Mouse (Mus musculus): ENCODE measurements at regions not wholly inside any gene's neighbourhood (a gene's known extent, or its start where the extent isn't known, plus 50 kb on each side); places are given as distances from the start of the nearest gene placed in this dataset.

DNA sequence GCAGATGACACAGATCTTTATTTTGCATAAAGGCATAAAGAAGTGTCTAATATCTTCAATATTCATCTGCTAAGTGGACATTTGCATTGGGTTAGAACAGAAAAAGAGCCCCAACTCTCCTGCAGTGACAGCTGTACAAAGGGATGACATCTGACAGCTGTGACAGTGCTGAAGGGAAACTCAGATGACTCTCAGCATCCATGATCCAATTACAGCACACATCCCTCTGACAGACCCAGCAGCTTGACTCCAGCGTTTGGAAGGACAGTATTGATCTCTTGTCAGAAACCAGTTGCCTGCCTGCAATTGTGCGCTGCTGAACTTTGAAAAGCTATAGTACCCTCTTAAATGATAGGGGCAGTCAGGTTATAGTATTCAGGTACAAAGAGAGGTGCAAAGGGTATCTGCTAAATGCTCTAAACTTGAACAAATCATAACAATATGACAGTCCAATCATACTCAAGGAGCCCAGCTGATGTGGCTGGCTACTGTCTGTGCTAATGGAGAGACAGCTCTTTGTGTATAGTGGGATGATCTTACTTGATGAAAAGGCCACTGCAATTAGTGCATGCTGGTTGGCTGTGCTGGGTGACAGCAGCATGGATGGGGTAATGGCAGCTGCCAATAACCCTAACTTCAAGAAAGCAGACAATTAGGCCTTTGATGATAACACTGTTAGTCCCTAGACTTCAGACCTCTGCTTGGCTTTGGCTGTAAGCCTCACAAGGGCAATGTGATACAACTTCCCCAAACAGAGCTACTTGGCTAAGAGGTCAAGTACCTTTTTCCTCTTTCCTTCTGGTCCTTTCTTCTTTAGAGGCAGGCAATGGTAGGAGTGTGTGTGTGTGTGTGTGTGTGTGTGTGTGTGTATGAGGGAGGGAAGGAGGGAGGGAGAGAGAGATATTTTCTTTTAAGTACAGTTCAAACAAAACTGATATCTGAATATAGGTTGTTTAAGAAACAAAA lies 662.9 kb downstream of the Nr4a2 start:
- Histone ChIP-seq H3K36me3 (ENCODE audit: control insufficient read depth, insufficient read depth, low read length) (no peaks in the 10 kb centered on the region), H3K4me3 (ENCODE audit: low read depth, low read length) (no peak overlapping the region), H3K4me1 (replicated peaks; ENCODE audit: control insufficient read depth, insufficient read depth, low read length) (no peaks in the 10 kb centered on the region; the same call in 1 of the 2 replicates), H3K9me3 (ENCODE audit: control insufficient read depth, low read length) (no peaks in the 10 kb centered on the region), H3K4me2 (ENCODE audit: low read depth, low read length, severe bottlenecking) (no peak overlapping the region), H3K27ac (ENCODE audit: low read depth, low read length) (no peak overlapping the region), H3K9ac (ENCODE audit: low read length) (no peak overlapping the region), H3K27me3 (ENCODE audit: control insufficient read depth, insufficient read depth, low read length) (no peaks in the 10 kb centered on the region)
- ATAC-seq (replicated peaks; ENCODE audit: low FRiP score) = no peak; the same call in 1 of the 2 replicates
- WGBS = 64% methylated on average over 2 of the region's 2 CpGs
- DNase-seq (ENCODE audit: low spot score) = no peak

DNA sequence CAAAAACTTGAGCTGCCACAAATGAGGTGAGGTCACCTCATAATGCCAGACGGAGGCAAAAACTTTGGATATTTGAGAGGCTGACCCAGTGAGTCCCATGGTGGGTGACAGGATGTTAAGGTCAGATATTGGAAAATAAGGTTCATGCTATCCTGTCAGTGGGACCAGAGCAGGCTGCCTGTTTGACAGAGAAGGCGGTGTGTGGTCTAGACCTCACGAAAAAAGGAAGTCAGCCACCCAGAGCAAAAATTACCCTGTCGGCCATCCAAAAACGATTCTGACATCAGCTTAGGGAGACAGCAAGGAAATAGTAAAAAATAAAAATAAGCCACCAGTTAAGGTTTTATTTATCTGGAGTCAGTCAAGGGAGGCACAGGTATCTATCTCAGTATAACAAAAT lies 664.4 kb downstream of the Nr4a2 start:
- H3K4me2 ChIP-seq (ENCODE audit: low read depth, low read length, severe bottlenecking) = no peak overlapping the region
- no peak overlapping the region for H3K4me3 ChIP-seq (ENCODE audit: low read depth, low read length)
- no peaks in the 10 kb centered on the region for H3K27me3 ChIP-seq (ENCODE audit: control insufficient read depth, insufficient read depth, low read length)
- H3K27ac ChIP-seq (ENCODE audit: low read depth, low read length) = no peak overlapping the region
- 73% methylated on average over 5 of the region's 5 CpGs for WGBS
- ATAC-seq (replicated peaks; ENCODE audit: low FRiP score) (no peak), DNase-seq (ENCODE audit: low spot score) (no peak)
- H3K36me3 ChIP-seq (ENCODE audit: control insufficient read depth, insufficient read depth, low read length) = no peaks in the 10 kb centered on the region
- no peak overlapping the region for H3K9ac ChIP-seq (ENCODE audit: low read length)
- no peaks in the 10 kb centered on the region for H3K9me3 ChIP-seq (ENCODE audit: control insufficient read depth, low read length)
- H3K4me1 ChIP-seq (replicated peaks; ENCODE audit: control insufficient read depth, insufficient read depth, low read length) = peaks cover 3% of the 10 kb centered on the region; the same call in 1 of the 2 replicates

DNA sequence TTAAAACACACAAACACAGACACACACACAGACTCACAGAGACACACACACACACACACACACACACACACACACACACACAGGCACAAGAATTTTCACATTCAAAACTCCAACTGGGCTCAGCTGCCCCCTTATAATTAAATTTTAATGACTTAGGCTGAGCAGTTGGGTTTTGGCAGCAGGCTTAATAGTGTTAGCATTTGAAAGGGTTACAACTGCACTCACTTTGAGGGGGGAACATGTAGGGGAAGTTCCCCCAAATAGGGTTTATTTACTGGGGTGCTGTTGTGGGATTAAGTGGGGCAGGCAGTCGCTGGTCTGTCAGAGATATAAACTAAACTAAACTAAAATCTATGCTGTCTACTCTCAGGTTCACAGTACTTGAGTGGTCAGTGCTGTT lies 666.2 kb downstream of the Nr4a2 start:
- WGBS = 20% methylated on average over 1 of the region's 1 CpGs
- Histone ChIP-seq H3K4me2 (ENCODE audit: low read depth, low read length, severe bottlenecking) (no peak overlapping the region), H3K4me1 (replicated peaks; ENCODE audit: control insufficient read depth, insufficient read depth, low read length) (peaks cover 3% of the 10 kb centered on the region; the same call in 1 of the 2 replicates), H3K9me3 (ENCODE audit: control insufficient read depth, low read length) (no peaks in the 10 kb centered on the region), H3K27ac (ENCODE audit: low read depth, low read length) (no peak overlapping the region), H3K36me3 (ENCODE audit: control insufficient read depth, insufficient read depth, low read length) (no peaks in the 10 kb centered on the region), H3K27me3 (ENCODE audit: control insufficient read depth, insufficient read depth, low read length) (no peaks in the 10 kb centered on the region), H3K9ac (ENCODE audit: low read length) (no peak overlapping the region), H3K4me3 (ENCODE audit: low read depth, low read length) (no peak overlapping the region)
- DNase-seq (ENCODE audit: low spot score) (no peak), ATAC-seq (replicated peaks; ENCODE audit: low FRiP score) (peak; percentile 33; the same call in 1 of the 2 replicates)

DNA sequence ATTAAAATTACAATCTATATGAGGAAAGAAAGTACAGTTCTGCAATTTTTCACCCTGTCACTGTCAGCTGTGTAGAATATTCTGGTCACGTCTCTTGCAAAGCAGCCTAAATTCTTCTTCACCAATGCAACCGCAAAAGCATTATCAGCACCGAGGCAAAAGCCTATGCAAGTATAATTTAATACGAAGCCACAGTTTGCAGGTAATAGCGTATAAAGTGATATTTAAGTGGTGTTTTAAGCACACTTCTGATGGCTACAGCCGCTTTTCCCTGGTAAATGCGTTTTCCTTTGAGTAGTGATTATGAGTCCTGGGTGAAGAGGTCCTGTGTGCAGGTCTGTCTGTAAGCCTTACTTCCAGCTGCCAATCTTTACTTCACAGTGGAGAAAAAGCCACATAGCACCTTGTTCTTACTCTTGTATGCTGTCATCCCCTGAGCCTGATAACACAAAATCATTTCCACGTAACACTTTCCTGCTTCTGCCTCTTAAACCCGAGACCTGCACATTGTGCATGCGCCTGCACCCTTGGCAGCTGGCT lies 667.9 kb downstream of the Nr4a2 start:
- 66% methylated on average over 10 of the region's 10 CpGs for WGBS
- Histone ChIP-seq H3K4me1 (replicated peaks; ENCODE audit: control insufficient read depth, insufficient read depth, low read length) (peaks cover 3% of the 10 kb centered on the region; the same call in 1 of the 2 replicates), H3K4me2 (ENCODE audit: low read depth, low read length, severe bottlenecking) (no peak overlapping the region), H3K27ac (ENCODE audit: low read depth, low read length) (no peak overlapping the region), H3K27me3 (ENCODE audit: control insufficient read depth, insufficient read depth, low read length) (no peaks in the 10 kb centered on the region), H3K9me3 (ENCODE audit: control insufficient read depth, low read length) (no peaks in the 10 kb centered on the region), H3K36me3 (ENCODE audit: control insufficient read depth, insufficient read depth, low read length) (no peaks in the 10 kb centered on the region), H3K9ac (ENCODE audit: low read length) (no peak overlapping the region), H3K4me3 (ENCODE audit: low read depth, low read length) (no peak overlapping the region)
- DNase-seq (ENCODE audit: low spot score) = no peak
- ATAC-seq (replicated peaks; ENCODE audit: low FRiP score) = no peak

DNA sequence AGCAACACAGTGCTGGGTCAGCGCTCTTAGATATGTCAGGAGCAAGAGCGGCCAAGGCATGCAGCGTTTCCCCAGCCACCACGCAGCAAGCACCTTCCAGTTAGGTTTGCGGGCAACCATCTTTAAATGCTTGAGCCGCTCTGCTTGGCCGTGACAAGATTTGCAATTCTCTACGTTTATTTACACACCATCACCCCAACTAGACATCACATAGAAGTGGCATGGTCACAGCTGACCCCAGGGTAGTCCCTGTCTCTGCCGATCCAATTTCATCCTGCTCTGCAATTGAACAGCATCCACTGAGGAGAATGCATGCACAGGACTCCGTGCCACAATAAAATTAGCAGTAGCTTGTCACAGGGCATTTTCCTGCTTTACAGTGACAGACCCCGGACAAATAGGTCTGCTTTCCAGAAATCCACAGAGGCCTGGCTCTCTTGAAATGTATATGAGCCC lies 669.2 kb downstream of the Nr4a2 start:
- H3K4me3 ChIP-seq (ENCODE audit: low read depth, low read length) = no peak overlapping the region
- peak overlapping the region; percentile 29; the same call in 1 of the 2 replicates for H3K4me2 ChIP-seq (ENCODE audit: low read depth, low read length, severe bottlenecking)
- H3K9me3 ChIP-seq (ENCODE audit: control insufficient read depth, low read length) = no peaks in the 10 kb centered on the region
- H3K36me3 ChIP-seq (ENCODE audit: control insufficient read depth, insufficient read depth, low read length) = no peaks in the 10 kb centered on the region
- no peak overlapping the region for H3K27ac ChIP-seq (ENCODE audit: low read depth, low read length)
- DNase-seq (ENCODE audit: low spot score) (peak; percentile 58), ATAC-seq (replicated peaks; ENCODE audit: low FRiP score) (peak; percentile 66)
- H3K27me3 ChIP-seq (ENCODE audit: control insufficient read depth, insufficient read depth, low read length) = no peaks in the 10 kb centered on the region
- H3K9ac ChIP-seq (ENCODE audit: low read length) = no peak overlapping the region
- H3K4me1 ChIP-seq (replicated peaks; ENCODE audit: control insufficient read depth, insufficient read depth, low read length) = peaks cover 3% of the 10 kb centered on the region; the same call in 1 of the 2 replicates
- WGBS = 11% methylated on average over 11 of the region's 11 CpGs

DNA sequence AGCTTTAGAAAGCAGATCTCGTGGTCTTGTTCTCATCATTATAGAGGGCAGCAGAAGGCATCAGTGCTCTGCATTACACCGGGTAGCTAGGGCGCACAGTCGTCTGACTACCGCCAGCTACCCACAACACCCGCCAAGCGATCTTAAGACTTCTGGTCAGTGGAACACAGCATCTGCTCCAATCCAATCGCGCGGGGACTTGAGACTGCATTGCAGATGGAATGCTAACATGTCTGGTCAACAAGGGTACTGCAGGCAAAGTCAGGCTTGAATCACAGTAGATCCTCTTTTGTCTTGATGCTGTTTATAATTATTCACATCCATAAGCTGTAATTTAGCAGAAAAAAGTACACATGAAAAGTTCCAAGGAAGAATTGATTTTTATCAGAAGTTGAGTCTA lies 682.9 kb downstream of the Nr4a2 start:
- Histone ChIP-seq H3K27me3 (ENCODE audit: control insufficient read depth, insufficient read depth, low read length) (no peaks in the 10 kb centered on the region), H3K36me3 (ENCODE audit: control insufficient read depth, insufficient read depth, low read length) (no peaks in the 10 kb centered on the region), H3K9ac (ENCODE audit: low read length) (no peak overlapping the region), H3K27ac (ENCODE audit: low read depth, low read length) (no peak overlapping the region), H3K9me3 (ENCODE audit: control insufficient read depth, low read length) (no peaks in the 10 kb centered on the region), H3K4me3 (ENCODE audit: low read depth, low read length) (no peak overlapping the region), H3K4me1 (replicated peaks; ENCODE audit: control insufficient read depth, insufficient read depth, low read length) (no peaks in the 10 kb centered on the region), H3K4me2 (ENCODE audit: low read depth, low read length, severe bottlenecking) (no peak overlapping the region)
- DNase-seq (ENCODE audit: low spot score) (no peak), ATAC-seq (replicated peaks; ENCODE audit: low FRiP score) (no peak)
- 85% methylated on average over 10 of the region's 10 CpGs for WGBS

Measured in forebrain, embryonic 11.5 days (tissue).